Mouse (Mus musculus) limb, embryonic 10.5 days (tissue): ENCODE measurements around the gene Olfr612. TPM values are rescaled to one million over a fixed set of nuclear protein-coding genes. Genes with fewer than 3 reads are reported as not detected.
"Not testable (repeated sequence)": the region's sequence is repeated elsewhere in the genome, so short reads cannot be mapped to it uniquely, and the experiment has no call there.

Experiments
- DNase-seq: peaks from one replicate; pipeline ENCODE4 v3.0.0-alpha.2; 2017; ENCODE audit warnings: low spot score
- H3K27ac ChIP-seq: fragments of 300-500 bp; sonication (generic); 2 replicates; pipeline ENCODE4 v1.5.1; 2016; ENCODE audit warnings: mild to moderate bottlenecking
- H3K27me3 ChIP-seq: fragments of 300-500 bp; sonication (generic); 2 replicates; pipeline ENCODE4 v1.6.1; 2016; ENCODE audit warnings: low read depth, mild to moderate bottlenecking; ENCODE audit not compliant: poor library complexity, severe bottlenecking
- H3K36me3 ChIP-seq: fragments of 300-500 bp; sonication (generic); 2 replicates; pipeline ENCODE4 v1.6.1; 2016; ENCODE audit warnings: mild to moderate bottlenecking, moderate library complexity
- H3K4me1 ChIP-seq: fragments of 300-500 bp; sonication (generic); 2 replicates; pipeline ENCODE4 v1.6.1; 2016
- H3K4me3 ChIP-seq: fragments of 300-500 bp; sonication (generic); 2 replicates; pipeline ENCODE4 v1.5.1; 2016; ENCODE audit warnings: mild to moderate bottlenecking, moderate library complexity
- H3K9me3 ChIP-seq: fragments of 300-500 bp; sonication (generic); replicated peaks from 2 replicates; pipeline ENCODE4 v1.6.1; 2016; ENCODE audit warnings: mild to moderate bottlenecking
- WGBS: fragments of 180-500 bp; shearing (Covaris S2); methylation state at CpG from one replicate; pipeline ENCODE4 v1.1.7; 2016; 5-methylcytosine and 5-hydroxymethylcytosine counted together
- microRNA-seq: library from miRNA; unstranded; fragments of <30 nt; microRNA quantifications from one replicate; pipeline ENCODE4, GENCODE M21; 2017
- polyA plus RNA-seq: library from polyadenylated mRNA; unstranded; fragments of >200 nt; fragmentation: Nextera tagmentation; extraction: Ambion mirVana; gene quantifications from 2 replicates; pipeline ENCODE4 v1.2.1, GENCODE M21; 2016

Olfr612 gene
- polyA plus RNA-seq, result not detected in 2 replicates

DNA sequence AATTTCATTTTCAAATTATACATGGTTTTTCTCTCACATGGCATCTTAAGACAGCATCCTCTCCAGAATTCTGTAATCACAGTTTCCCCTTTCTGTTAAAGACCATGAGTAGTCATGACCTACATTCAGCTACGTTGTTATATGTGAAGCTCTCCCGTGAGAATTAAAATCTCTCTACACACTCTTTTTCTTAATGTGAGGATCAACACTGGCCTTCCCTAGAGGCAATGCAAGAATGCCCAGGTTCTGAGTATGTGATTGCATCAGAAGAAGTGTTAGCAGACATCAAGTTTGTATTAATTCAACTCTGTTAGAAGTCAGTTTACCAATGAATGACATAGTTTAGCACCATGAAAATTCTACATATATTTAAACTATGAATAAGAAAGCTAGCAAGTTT, at the start of gene Olfr612:
Olfr612 (minus strand) TSS at position 101 of the 400 bp plus-strand sequence.
- H3K27me3 ChIP-seq, DNase-seq, H3K4me1 ChIP-seq, H3K36me3 ChIP-seq, H3K4me3 ChIP-seq, H3K9me3 ChIP-seq, H3K27ac ChIP-seq: not testable (repeated sequence)
- 93% methylated on average over 2 of the region's 2 CpGs for WGBS

DNA sequence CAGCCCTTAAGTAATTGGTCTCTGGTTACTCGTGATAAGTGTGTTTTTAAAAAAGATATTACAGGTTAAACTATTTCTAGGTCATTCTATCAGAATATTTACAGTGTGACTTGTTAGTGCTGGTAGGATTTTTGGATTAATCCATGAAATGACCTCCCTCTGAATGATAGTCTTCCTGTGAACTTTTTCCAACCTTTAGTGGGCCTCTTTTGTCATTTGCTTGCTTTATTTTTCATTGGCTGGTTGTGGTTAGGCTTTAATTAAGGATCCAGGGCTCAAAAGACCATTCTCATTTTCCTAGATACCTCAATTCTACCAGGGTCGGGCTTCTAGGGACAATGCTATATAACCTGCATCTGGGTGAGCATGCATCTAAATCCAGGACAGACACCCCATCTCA, 47.3 kb upstream of the Olfr612 start, which contains the start of gene Olfr618:
Olfr618 (plus strand) TSS at position 301 of the 400 bp plus-strand sequence.
- Histone ChIP-seq H3K27ac (no peak within 1 kb of the TSS), H3K4me3 (no peak within 1 kb of the TSS), H3K27me3 (no peaks in the 10 kb centered on the region), H3K9me3 (no peaks in the 10 kb centered on the region), H3K36me3 (no peaks in the 10 kb centered on the region), H3K4me1 (no peaks in the 10 kb centered on the region)
- no peak for DNase-seq
- WGBS, result 66% methylated on average over 2 of the region's 2 CpGs

DNA sequence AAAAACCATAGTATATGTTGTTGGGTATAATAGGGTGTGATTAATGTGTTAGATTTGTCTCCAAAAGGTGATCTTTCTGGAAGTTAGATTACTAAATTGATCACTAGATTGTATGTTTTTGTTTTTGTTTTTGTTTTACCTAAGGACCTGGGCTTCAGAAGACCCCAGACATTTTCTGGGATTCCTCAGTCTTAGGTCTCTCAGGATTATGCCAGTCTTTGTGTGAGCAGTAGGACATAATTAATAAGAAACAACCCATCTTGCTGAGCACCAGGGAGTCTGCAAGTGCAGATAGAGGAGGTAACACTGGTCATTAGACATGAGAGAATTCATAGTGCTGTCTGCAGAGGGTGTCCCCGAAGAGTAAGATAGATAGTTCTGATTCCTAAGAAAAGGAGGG, 30.2 kb upstream of the Olfr612 start, which contains the start of gene Olfr617:
Olfr617 (plus strand) TSS at position 301 of the 400 bp plus-strand sequence.
- Histone ChIP-seq H3K27ac (no peak within 1 kb of the TSS), H3K9me3 (no peaks in the 10 kb centered on the region), H3K4me1 (no peaks in the 10 kb centered on the region), H3K4me3 (no peak within 1 kb of the TSS), H3K36me3 (no peaks in the 10 kb centered on the region), H3K27me3 (no peaks in the 10 kb centered on the region)
- WGBS, result 83% methylated on average over 1 of the region's 1 CpGs
- DNase-seq, result no peak

DNA sequence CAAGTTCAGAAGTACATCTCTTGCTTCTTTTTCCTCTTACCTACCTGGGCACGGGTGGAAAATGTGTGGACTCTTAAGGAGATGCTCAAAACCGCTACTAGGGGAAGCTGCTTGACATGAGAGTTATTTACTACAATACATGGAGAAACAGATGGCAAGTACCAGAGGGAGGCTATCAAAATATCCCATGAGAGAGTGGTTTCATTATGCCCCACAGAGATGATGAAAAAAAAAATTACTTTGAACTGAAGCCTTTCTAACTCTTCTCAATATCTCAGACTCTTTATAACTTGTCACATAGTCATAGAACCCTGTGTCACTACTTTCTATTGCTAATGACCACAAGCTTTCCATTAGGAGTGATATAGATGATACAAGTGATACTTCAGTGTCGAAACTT, 26.5 kb upstream of the Olfr612 start, which contains the start of gene Olfr616:
Olfr616 (minus strand) TSS at position 101 of the 400 bp plus-strand sequence.
- Histone ChIP-seq H3K27ac (no peak within 1 kb of the TSS), H3K4me1 (no peaks in the 10 kb centered on the region), H3K4me3 (no peak within 1 kb of the TSS), H3K27me3 (no peaks in the 10 kb centered on the region), H3K9me3 (no peaks in the 10 kb centered on the region), H3K36me3 (no peaks in the 10 kb centered on the region)
- WGBS, result 95% methylated on average over 3 of the region's 3 CpGs
- no peak for DNase-seq

DNA sequence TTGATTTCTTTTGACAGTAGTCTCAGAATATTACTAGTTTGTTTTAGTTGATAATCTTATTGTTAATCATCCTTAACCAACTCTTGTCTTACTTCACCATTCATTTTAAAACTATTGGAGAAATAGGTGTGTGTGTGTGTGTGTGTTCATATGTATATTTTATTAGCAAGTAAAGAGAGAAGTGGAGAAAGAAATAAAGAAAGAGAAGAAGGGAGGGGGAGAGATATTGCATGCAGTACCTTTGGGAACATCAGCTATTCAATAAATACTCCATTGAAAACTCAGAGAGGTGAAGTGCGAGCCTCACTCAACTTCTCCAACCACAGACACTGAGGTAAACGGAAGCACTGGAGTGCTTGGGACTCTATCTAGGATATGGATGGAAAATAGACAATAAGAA, 13.3 kb upstream of the Olfr612 start, which contains the start of gene Olfr615:
Olfr615 (plus strand) TSS at position 301 of the 400 bp plus-strand sequence.
- H3K4me3 ChIP-seq, result no peak within 1 kb of the TSS
- no peaks in the 10 kb centered on the region for H3K27me3 ChIP-seq
- no peaks in the 10 kb centered on the region for H3K9me3 ChIP-seq
- H3K27ac ChIP-seq, result no peak within 1 kb of the TSS
- no peaks in the 10 kb centered on the region for H3K4me1 ChIP-seq
- 91% methylated on average over 2 of the region's 2 CpGs for WGBS
- H3K36me3 ChIP-seq, result no peaks in the 10 kb centered on the region
- no peak for DNase-seq

DNA sequence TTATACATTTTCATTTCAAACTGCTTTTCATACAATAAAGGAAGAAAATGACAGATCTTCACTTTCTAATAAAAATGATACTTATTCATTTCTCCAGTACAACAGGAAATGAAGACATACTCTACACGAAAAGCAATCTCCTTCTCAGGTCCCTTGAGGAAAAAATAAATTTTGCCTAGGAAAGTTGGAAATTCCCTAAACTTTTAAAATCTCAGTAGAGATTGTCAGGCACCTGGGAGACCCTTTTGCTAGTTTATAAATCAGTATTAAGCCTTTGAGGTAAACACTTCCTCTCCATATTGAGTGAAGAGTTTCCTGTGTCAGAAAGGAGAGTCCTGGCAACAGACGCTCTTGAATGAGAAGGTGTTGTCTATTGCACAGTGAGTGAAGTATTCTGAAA, 5.3 kb upstream of the Olfr612 start, which contains the start of gene Olfr613:
Olfr613 (plus strand) TSS at position 301 of the 400 bp plus-strand sequence.
- no peaks in the 10 kb centered on the region for H3K36me3 ChIP-seq
- H3K4me3 ChIP-seq, result no peak within 1 kb of the TSS
- no peaks in the 10 kb centered on the region for H3K9me3 ChIP-seq
- H3K4me1 ChIP-seq, result no peaks in the 10 kb centered on the region
- no peak for DNase-seq
- WGBS, result 83% methylated on average over 2 of the region's 2 CpGs
- no peaks in the 10 kb centered on the region for H3K27me3 ChIP-seq
- H3K27ac ChIP-seq, result no peak within 1 kb of the TSS

DNA sequence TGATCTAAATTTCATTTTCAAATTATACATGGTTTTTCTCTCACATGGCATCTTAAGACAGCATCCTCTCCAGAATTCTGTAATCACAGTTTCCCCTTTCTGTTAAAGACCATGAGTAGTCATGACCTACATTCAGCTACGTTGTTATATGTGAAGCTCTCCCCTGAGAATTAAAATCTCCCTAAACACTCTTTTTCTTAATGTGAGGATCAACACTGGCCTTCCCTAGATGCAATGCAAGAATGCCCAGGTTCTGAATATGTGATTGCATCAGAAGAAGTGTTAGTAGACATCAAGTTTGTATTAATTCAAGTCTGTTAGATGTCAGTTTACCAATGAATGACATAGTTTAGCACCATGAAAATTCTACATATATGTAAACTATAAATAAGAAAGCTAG, 21.8 kb downstream of the Olfr612 start, which contains the start of gene Olfr611:
Olfr611 (minus strand) TSS at position 101 of the 400 bp plus-strand sequence.
- not testable (repeated sequence) for H3K27me3 ChIP-seq, H3K27ac ChIP-seq, H3K4me1 ChIP-seq, H3K36me3 ChIP-seq, H3K4me3 ChIP-seq, DNase-seq, H3K9me3 ChIP-seq
- 81% methylated on average over 1 of the region's 1 CpGs for WGBS

DNA sequence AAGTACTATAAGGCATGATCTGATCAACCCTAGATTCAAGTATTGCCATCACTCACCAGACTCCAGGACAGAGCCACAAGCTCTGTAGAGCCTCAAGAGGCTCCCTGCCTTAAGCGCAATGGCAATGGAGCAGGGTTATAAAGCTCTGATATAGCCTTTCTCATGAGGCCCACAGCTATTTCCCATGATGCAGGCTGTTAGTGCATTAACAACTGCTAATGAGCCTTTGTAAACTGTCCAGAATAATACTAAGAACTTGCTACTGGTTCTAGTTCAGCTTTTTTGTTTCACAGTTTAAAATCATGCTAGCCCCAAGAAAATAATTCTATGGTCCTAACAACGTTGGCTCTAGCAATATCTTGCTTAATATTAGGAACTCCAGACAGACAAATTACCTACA, 30.5 kb downstream of the Olfr612 start, which contains the start of gene Olfr610:
Olfr610 (minus strand) TSS at position 101 of the 400 bp plus-strand sequence.
- no peak within 1 kb of the TSS for H3K4me3 ChIP-seq
- H3K27ac ChIP-seq, result no peak within 1 kb of the TSS
- DNase-seq, result no peak
- no peaks in the 10 kb centered on the region for H3K36me3 ChIP-seq
- WGBS, result 84% methylated on average over 2 of the region's 2 CpGs
- no peaks in the 10 kb centered on the region for H3K4me1 ChIP-seq
- H3K27me3 ChIP-seq, result no peaks in the 10 kb centered on the region
- H3K9me3 ChIP-seq, result no peaks in the 10 kb centered on the region

DNA sequence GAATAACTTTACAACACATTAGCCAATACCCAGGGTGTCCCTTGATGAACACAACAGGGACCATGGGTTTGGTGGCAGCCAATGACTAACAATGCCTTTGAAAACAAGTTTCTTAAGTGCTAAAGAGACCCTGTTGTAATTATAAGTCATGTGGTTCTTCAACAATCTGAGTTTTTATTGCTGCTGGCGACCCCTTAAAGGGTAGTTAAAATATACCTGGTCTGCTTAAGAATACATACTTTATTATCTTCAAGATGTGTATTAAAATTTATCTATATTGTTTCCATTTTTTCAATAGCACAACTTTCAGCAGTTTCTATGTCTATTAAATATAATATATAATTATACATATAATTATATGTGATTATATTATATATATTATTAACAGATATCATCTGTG, 44.6 kb downstream of the Olfr612 start, which contains the start of gene Olfr609:
Olfr609 (minus strand) TSS at position 101 of the 400 bp plus-strand sequence.
- Histone ChIP-seq H3K9me3 (no peaks in the 10 kb centered on the region), H3K36me3 (no peaks in the 10 kb centered on the region), H3K4me3 (no peak within 1 kb of the TSS), H3K27me3 (no peaks in the 10 kb centered on the region), H3K4me1 (no peaks in the 10 kb centered on the region), H3K27ac (no peak within 1 kb of the TSS)
- WGBS, result 72% methylated on average over 1 of the region's 1 CpGs
- no peak for DNase-seq

Small RNA genes lying within 50 kb of the gene (microRNA-seq; reads per million reads assigned to microRNA genes)
- gene Gm26506, result not detected

Other genes with a start within 250 kb of the Olfr612 start
- gene Olfr596, start 237.1 kb downstream of the Olfr612 start, polyA plus RNA-seq, result not detected in 2 replicates
- gene Olfr597, start 226.4 kb downstream of the Olfr612 start, polyA plus RNA-seq, result not detected in 2 replicates
- not detected in 2 replicates for gene Olfr598, start 219.1 kb downstream of the Olfr612 start, polyA plus RNA-seq
- gene Olfr599, start 206.8 kb downstream of the Olfr612 start, polyA plus RNA-seq, result not detected in 2 replicates
- not detected in 2 replicates for gene Olfr600, start 193.0 kb downstream of the Olfr612 start, polyA plus RNA-seq
- gene Olfr601, start 180.1 kb downstream of the Olfr612 start, polyA plus RNA-seq, result not detected in 2 replicates
- gene Olfr603, start 156.5 kb downstream of the Olfr612 start, polyA plus RNA-seq, result not detected in 2 replicates
- 0.08 TPM in 1 of 2 replicates, not detected in the other for gene Usp17lc, start 127.6 kb downstream of the Olfr612 start, polyA plus RNA-seq
- gene Olfr605, start 97.3 kb downstream of the Olfr612 start, polyA plus RNA-seq, result not detected in 2 replicates
- not detected in 2 replicates for gene Olfr606, start 93.7 kb downstream of the Olfr612 start, polyA plus RNA-seq
- not detected in 2 replicates for gene Olfr607, start 78.6 kb downstream of the Olfr612 start, polyA plus RNA-seq
- not detected in 2 replicates for gene Olfr608, start 72.8 kb downstream of the Olfr612 start, polyA plus RNA-seq
- gene Olfr609, start 44.7 kb downstream of the Olfr612 start, polyA plus RNA-seq, result not detected in 2 replicates
- gene Olfr610, start 30.6 kb downstream of the Olfr612 start, polyA plus RNA-seq, result not detected in 2 replicates
- not detected in 2 replicates for gene Olfr611, start 21.9 kb downstream of the Olfr612 start, polyA plus RNA-seq
- gene Olfr613, start 5.4 kb upstream of the Olfr612 start, polyA plus RNA-seq, result not detected in 2 replicates
- not detected in 2 replicates for gene Olfr615, start 13.4 kb upstream of the Olfr612 start, polyA plus RNA-seq
- not detected in 2 replicates for gene Olfr616, start 26.4 kb upstream of the Olfr612 start, polyA plus RNA-seq
- not detected in 2 replicates for gene Olfr617, start 30.3 kb upstream of the Olfr612 start, polyA plus RNA-seq
- not detected in 2 replicates for gene Olfr618, start 47.4 kb upstream of the Olfr612 start, polyA plus RNA-seq
- not detected in 2 replicates for gene Olfr619, start 57.9 kb upstream of the Olfr612 start, polyA plus RNA-seq
- not detected in 2 replicates for gene Olfr620, start 69.8 kb upstream of the Olfr612 start, polyA plus RNA-seq
- not detected in 2 replicates for gene Olfr622, start 100.0 kb upstream of the Olfr612 start, polyA plus RNA-seq
- gene Olfr623, start 121.0 kb upstream of the Olfr612 start, polyA plus RNA-seq, result not detected in 2 replicates
- gene Olfr624, start 128.5 kb upstream of the Olfr612 start, polyA plus RNA-seq, result 0.04 and 0.06 TPM in 2 replicates
- gene Olfr625-ps1, start 140.0 kb upstream of the Olfr612 start, polyA plus RNA-seq, result not detected in 2 replicates
- gene Olfr243, start 172.0 kb upstream of the Olfr612 start, polyA plus RNA-seq, result not detected in 2 replicates
- not detected in 2 replicates for gene Olfr628, start 187.7 kb upstream of the Olfr612 start, polyA plus RNA-seq
- gene Olfr629, start 202.2 kb upstream of the Olfr612 start, polyA plus RNA-seq, result not detected in 2 replicates
- gene Olfr630, start 214.6 kb upstream of the Olfr612 start, polyA plus RNA-seq, result not detected in 2 replicates
- gene Olfr69, start 228.9 kb upstream of the Olfr612 start, polyA plus RNA-seq, result not detected in 2 replicates
- not detected in 2 replicates for gene Olfr68, start 237.0 kb upstream of the Olfr612 start, polyA plus RNA-seq
- not detected in 2 replicates for gene Olfr67, start 249.1 kb upstream of the Olfr612 start, polyA plus RNA-seq